ENCODE assay signal across 26 mouse cellular contexts in the genomic region with DNA sequence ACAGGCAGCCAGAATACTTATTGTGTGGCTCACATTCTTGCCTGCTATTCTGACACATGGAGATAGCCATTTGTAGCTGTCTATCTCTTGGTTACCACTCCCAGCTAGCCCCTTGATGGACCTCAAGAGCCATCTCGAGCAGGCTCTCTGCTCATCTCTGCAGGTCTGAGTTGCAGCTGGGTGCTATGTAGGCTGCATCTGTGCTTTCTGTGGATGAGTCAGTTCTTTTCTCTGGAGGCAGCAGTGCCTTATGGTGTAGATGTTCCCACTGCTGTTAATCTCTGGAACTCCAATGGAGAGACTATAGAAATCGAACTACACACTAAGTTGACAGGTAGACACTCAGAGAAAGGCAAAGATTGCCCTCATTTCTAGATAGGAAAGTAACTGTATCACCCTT.
DNase-seq lines count a peak whose midpoint lies in the region; ATAC-seq and TF ChIP-seq lines count a peak whose summit lies in the region.
"Had no signal": no experiment of that assay in that cellular context is flagged by ENCODE, and none has a peak within 500 bp of the region (broad histone marks: within the 10 kb centered on the region; RNA-seq: fewer than 3 reads in every experiment).

No protein-coding gene starts in this region.

- H3K4me2 ChIP-seq in liver, postnatal 0 days (ENCODE audit: low read depth, low read length), result no peak overlapping the region
- H3K4me2 ChIP-seq: embryonic facial prominence, embryonic 13.5 days; forebrain, embryonic 13.5 days; heart, embryonic 11.5 days; hindbrain, embryonic 12.5 days; hindbrain, embryonic 15.5 days had no signal

- H3K27ac ChIP-seq in liver, postnatal 0 days (ENCODE audit: low read depth), result no peak overlapping the region
- H3K27ac ChIP-seq: embryonic facial prominence, embryonic 10.5 days; embryonic facial prominence, embryonic 13.5 days; forebrain, embryonic 13.5 days; gastrocnemius, adult 2 months; hindbrain, embryonic 12.5 days; hindbrain, embryonic 15.5 days had no signal

- H3K4me1 ChIP-seq in liver, postnatal 0 days (ENCODE audit: insufficient read depth), result no peaks in the 10 kb centered on the region
- H3K4me1 ChIP-seq: embryonic facial prominence, embryonic 10.5 days; embryonic facial prominence, embryonic 13.5 days; forebrain, embryonic 13.5 days; hindbrain, embryonic 12.5 days; hindbrain, embryonic 15.5 days had no signal

- peak; percentile 21 for DNase-seq in right cerebral cortex, adult 18-20 months
- no peak for DNase-seq in right cerebral cortex, postnatal 25 days
- DNase-seq in ES-CJ7 (ENCODE audit: low read depth, low spot score) (peak; percentile 18), Patski (ENCODE audit: low read depth, low spot score) (no peak)
- DNase-seq in thymus, postnatal 36 days, result no peak
- no peak for DNase-seq in liver, postnatal 0 days
- DNase-seq: adrenal gland, postnatal 10 days; adrenal gland, postnatal 36 days; cerebellum, adult 11 months; cerebellum, adult 2 months; cerebellum, adult 9-11 months; cerebellum, postnatal 36 days; embryo, embryonic 11 days; gastrocnemius, adult 2 months; gastrocnemius, postnatal 14 days; heart, adult 11 months had no signal

- no peak for TF ChIP-seq CTCF in Patski (IDR thresholded peaks at IDR 0.05)
- TF ChIP-seq CTCF in liver, postnatal 0 days (IDR thresholded peaks at IDR 0.05; ENCODE audit: low read depth), result no peak

- WGBS in liver, postnatal 0 days (ENCODE audit: insufficient replicate concordance), result 61% methylated on average over 2 of the region's 2 CpGs

- no peak overlapping the region for H3K9ac ChIP-seq in liver, postnatal 0 days (replicated peaks)
- H3K9ac ChIP-seq: embryonic facial prominence, embryonic 13.5 days; forebrain, embryonic 13.5 days; hindbrain, embryonic 12.5 days; hindbrain, embryonic 15.5 days had no signal

- in situ Hi-C loops in Patski (cut with MboI; ENCODE audit: low pct_unique_long_range_greater_than_20kb), result no loop called here

- ATAC-seq in Patski, result peak; percentile 37
- no peak for ATAC-seq in liver, postnatal 0 days
- ATAC-seq: forebrain, embryonic 13.5 days; forebrain, embryonic 16.5 days; intestine, postnatal 0 days had no signal

- no peak overlapping the region for H3K4me3 ChIP-seq in liver, postnatal 0 days (ENCODE audit: low read depth, low read length)
- H3K4me3 ChIP-seq: embryonic facial prominence, embryonic 10.5 days; embryonic facial prominence, embryonic 13.5 days; erythroblast, embryonic 14.5 days; forebrain, embryonic 13.5 days; gastrocnemius, adult 2 months; hindbrain, embryonic 12.5 days; hindbrain, embryonic 15.5 days had no signal

- H3K36me3 ChIP-seq in liver, postnatal 0 days (replicated peaks; ENCODE audit: insufficient read depth, low read length), result no peaks in the 10 kb centered on the region
- H3K36me3 ChIP-seq: embryonic facial prominence, embryonic 10.5 days; embryonic facial prominence, embryonic 13.5 days; G1E; hindbrain, embryonic 12.5 days; hindbrain, embryonic 15.5 days had no signal

- CTCF ChIA-PET in Patski (lab: Charles Lee), result no interaction called here

- TF ChIP-seq EP300 in liver, postnatal 0 days (IDR thresholded peaks at IDR 0.05; ENCODE audit: low read depth), result no peak

- POLR2A ChIA-PET in Patski (lab: Charles Lee), result no interaction called here

- no peaks in the 10 kb centered on the region for H3K27me3 ChIP-seq in Patski
- H3K27me3 ChIP-seq in liver, postnatal 0 days (ENCODE audit: insufficient read depth, low read length), result no peaks in the 10 kb centered on the region
- H3K27me3 ChIP-seq: embryonic facial prominence, embryonic 13.5 days; forebrain, embryonic 13.5 days; hindbrain, embryonic 12.5 days; hindbrain, embryonic 15.5 days had no signal

- H3K9me3 ChIP-seq in liver, postnatal 0 days (ENCODE audit: low read length), result no peaks in the 10 kb centered on the region
- H3K9me3 ChIP-seq: embryonic facial prominence, embryonic 10.5 days; embryonic facial prominence, embryonic 13.5 days; forebrain, embryonic 13.5 days; G1E; hindbrain, embryonic 12.5 days; hindbrain, embryonic 15.5 days had no signal

Comparison
In these comparisons a context has a peak if more than half of its experiments do, and no peak if none do; other contexts are left out.
1. DNase-seq: peak in right cerebral cortex, adult 18-20 months (single experiment) and ES-CJ7 (single experiment); none in right cerebral cortex, postnatal 25 days (single experiment), Patski (single experiment), thymus, postnatal 36 days (0 of 2) and liver, postnatal 0 days (single experiment).